Mouse (Mus musculus) limb, embryonic 13.5 days (tissue): ENCODE data around the gene St5. TPM values are rescaled to one million over a fixed set of nuclear protein-coding genes. Genes with fewer than 3 reads are reported as not detected.

ENCODE experiments used
- ATAC-seq: fragments of 200-750 bp; cut with Nextera tagmentation; 2 replicates; pipeline ENCODE4 v1.8.0; 2017; ENCODE audit warnings: low read depth, moderate number of reproducible peaks, moderate TSS enrichment; ENCODE audit not compliant: low FRiP score
- H3K27ac ChIP-seq: fragments of 300-500 bp; sonication (generic); 2 replicates; pipeline ENCODE4 v1.5.1; 2015; ENCODE audit warnings: inconsistent platforms, mild to moderate bottlenecking, moderate library complexity
- H3K27me3 ChIP-seq: fragments of 300-500 bp; sonication (generic); 2 replicates; pipeline ENCODE4 v1.6.1; 2015; ENCODE audit warnings: mild to moderate bottlenecking, inconsistent platforms
- H3K36me3 ChIP-seq: fragments of 300-500 bp; sonication (generic); 2 replicates; pipeline ENCODE4 v1.6.1; 2015; ENCODE audit warnings: inconsistent platforms, mild to moderate bottlenecking, moderate library complexity
- H3K4me1 ChIP-seq: fragments of 300-500 bp; sonication (generic); 2 replicates; pipeline ENCODE4 v1.6.1; 2015; ENCODE audit warnings: inconsistent platforms
- H3K4me2 ChIP-seq: fragments of 300-500 bp; sonication (generic); replicated peaks from 2 replicates; pipeline ENCODE4 v1.6.1; 2015; ENCODE audit warnings: inconsistent platforms, mild to moderate bottlenecking, moderate library complexity
- H3K4me3 ChIP-seq: fragments of 300-500 bp; sonication (generic); 2 replicates; pipeline ENCODE4 v1.5.1; 2015; ENCODE audit warnings: moderate library complexity, mild to moderate bottlenecking, inconsistent platforms
- H3K9ac ChIP-seq: fragments of 300-500 bp; sonication (generic); 2 replicates; pipeline ENCODE4 v1.6.1; 2015; ENCODE audit warnings: mild to moderate bottlenecking, inconsistent platforms
- H3K9me3 ChIP-seq: fragments of 300-500 bp; sonication (generic); 2 replicates; pipeline ENCODE4 v1.6.1; 2016; ENCODE audit warnings: inconsistent platforms
- WGBS: fragments of 180-500 bp; shearing (Covaris S2); methylation state at CpG from one replicate; pipeline ENCODE4 v1.1.7; 2015; 5-methylcytosine and 5-hydroxymethylcytosine counted together
- polyA plus RNA-seq: library from polyadenylated mRNA; unstranded; fragments of >200 nt; fragmentation: Nextera tagmentation; extraction: Ambion mirVana; gene quantifications from 2 replicates; pipeline ENCODE4 v1.2.1, GENCODE M21; 2015

Gene St5
- polyA plus RNA-seq, 1 experiment from 2014 or later, result 47.3 TPM

DNA sequence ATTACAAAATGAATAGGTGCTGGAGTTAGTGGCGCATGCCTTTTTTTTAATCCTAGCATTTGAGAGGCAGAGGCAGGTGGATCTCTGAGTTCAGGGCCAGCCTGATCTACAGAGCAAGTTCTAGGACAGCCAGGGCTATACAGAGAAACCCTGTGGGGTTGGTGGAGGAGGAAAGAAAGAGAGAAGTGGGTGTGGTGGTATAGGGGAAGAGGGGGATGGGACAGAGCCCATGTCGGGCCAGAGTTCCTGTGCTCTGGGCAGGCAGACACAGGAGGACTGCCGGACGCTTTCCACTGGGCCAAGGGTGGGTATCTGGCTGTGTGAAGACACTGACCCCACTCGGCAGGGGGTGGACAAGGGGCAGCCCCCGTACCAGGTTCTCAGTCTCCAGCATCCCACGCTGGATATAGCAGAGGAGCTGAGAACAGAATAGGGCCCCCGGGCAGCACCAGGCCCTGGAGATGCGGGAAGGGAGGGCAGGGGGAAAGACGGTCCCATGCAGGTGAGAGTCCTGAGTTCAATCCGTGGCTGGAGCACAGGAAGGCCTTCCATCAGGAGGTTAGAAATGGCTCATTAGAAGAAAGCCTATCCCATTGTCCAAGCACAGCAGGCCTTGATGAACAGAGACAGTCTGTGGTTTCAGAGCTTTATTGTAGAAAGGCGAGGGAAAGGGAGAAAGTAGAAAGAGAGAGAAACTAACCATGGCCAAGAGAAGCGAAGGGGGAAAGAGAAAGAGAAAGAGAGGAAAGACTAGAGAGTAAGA, 8.6 kb downstream of the St5 start:
- no peak for ATAC-seq
- WGBS, result 83% methylated on average over 13 of the region's 13 CpGs
- H3K9ac ChIP-seq, result no peak overlapping the region
- no peak overlapping the region for H3K27ac ChIP-seq
- no peak overlapping the region for H3K4me3 ChIP-seq
- no peaks in the 10 kb centered on the region for H3K27me3 ChIP-seq
- H3K4me2 ChIP-seq, result no peak overlapping the region
- no peaks in the 10 kb centered on the region for H3K4me1 ChIP-seq
- no peaks in the 10 kb centered on the region for H3K36me3 ChIP-seq
- no peaks in the 10 kb centered on the region for H3K9me3 ChIP-seq

DNA sequence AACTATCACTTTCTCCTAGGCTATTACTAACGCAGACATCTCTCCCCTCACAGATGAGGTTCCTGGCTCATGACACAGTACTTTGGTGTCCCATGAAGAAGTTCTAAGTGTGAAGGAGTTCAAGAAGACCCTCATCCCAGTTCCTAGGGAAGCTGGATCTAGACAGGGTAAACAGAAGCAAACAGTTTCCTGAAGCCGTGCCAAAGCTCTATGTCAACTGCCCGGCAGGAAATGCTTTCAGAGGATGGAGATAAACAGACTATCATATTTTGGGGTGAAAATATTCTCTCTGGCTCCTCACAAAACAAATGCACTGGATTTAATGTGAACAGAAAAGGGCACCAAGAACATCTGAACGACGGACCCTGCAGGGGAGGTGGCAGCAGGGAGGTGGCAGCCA, 12.4 kb downstream of the St5 start:
- WGBS, result 88% methylated on average over 5 of the region's 5 CpGs
- ATAC-seq, result no peak

DNA sequence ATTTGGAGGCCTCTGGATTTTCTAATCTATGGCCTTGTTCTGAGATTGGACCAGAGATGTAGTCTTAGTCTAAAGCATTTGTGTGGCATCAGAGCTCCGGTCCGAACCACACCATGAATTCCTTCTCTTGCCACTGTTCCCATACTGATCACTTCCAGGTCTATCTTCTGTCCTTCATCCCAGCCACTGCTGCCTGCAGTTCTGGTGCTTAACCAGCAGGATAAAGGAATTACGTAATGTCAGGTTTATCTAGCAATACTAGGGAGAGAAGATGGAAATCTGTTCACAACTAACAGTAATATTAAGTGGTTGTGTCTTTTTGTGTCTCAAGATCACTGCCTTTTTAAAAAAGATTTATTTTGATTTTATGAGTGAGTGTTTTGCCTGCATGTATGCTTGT, 13.3 kb downstream of the St5 start:
- Histone ChIP-seq H3K4me3 (no peak overlapping the region), H3K27me3 (no peaks in the 10 kb centered on the region), H3K4me1 (peaks cover 7% of the 10 kb centered on the region), H3K36me3 (no peaks in the 10 kb centered on the region), H3K9ac (no peak overlapping the region), H3K4me2 (no peak overlapping the region), H3K27ac (no peak overlapping the region), H3K9me3 (no peaks in the 10 kb centered on the region)
- 85% methylated on average over 3 of the region's 3 CpGs for WGBS
- no peak for ATAC-seq

More for the DNA sequence above, 12.4 kb downstream of the St5 start:
- no peak overlapping the region for H3K4me2 ChIP-seq
- H3K9me3 ChIP-seq, result no peaks in the 10 kb centered on the region
- H3K27me3 ChIP-seq, result no peaks in the 10 kb centered on the region
- H3K4me1 ChIP-seq, result peaks cover 7% of the 10 kb centered on the region
- no peaks in the 10 kb centered on the region for H3K36me3 ChIP-seq
- H3K9ac ChIP-seq, result no peak overlapping the region
- H3K27ac ChIP-seq, result no peak overlapping the region
- no peak overlapping the region for H3K4me3 ChIP-seq

DNA sequence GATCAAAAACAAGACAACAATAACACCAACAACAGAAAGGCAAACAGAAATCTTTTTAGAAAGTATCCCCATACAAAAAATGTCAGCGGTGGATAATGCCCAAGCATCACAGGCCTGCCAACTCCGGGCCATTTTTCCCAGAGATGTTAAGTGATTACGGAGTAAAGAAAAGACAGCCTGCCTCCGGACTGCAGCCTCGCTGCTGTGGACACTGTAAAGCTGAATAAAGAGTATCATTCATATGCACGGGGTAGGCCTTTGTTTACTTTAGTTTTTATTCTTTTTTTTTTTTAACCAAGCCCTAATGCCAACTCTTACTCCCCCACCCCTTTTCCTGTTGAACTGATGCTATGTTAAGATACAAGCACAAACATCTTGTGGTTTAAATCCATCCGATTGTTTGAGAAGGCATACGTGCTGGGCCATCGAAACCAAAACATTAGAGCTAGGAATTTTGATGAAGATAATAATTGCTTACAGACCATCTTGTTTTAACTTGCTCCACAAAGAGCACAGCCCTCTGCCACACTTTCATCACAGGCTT, 16.7 kb downstream of the St5 start:
- Histone ChIP-seq H3K4me3 (no peak overlapping the region), H3K9ac (no peak overlapping the region), H3K4me2 (no peak overlapping the region), H3K9me3 (no peaks in the 10 kb centered on the region), H3K27me3 (no peaks in the 10 kb centered on the region), H3K36me3 (no peaks in the 10 kb centered on the region), H3K27ac (no peak overlapping the region), H3K4me1 (peaks cover 7% of the 10 kb centered on the region)
- no peak for ATAC-seq
- WGBS, result 51% methylated on average over 9 of the region's 9 CpGs

DNA sequence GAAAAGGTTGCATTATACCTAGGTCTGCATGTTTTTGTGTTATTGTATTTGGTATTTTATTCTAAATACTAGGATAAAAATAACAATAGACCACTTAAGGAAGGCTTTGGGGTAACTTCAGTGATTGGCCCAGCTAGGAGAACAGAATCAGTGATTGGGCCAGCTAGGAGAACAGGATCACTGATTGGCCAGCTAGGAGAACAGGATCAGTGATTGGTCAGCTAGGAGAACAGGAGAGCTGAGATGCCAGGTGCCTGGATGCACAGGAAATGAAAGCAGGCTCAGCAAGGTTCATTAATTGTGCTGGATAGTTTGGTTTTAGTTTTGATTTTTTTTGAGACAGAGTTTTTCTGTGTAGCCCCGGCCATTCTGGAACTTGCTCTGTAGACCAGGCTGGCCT, 22.5 kb downstream of the St5 start:
- H3K4me3 ChIP-seq, result no peak overlapping the region
- H3K36me3 ChIP-seq, result no peaks in the 10 kb centered on the region
- H3K4me1 ChIP-seq, result no peaks in the 10 kb centered on the region
- H3K27me3 ChIP-seq, result no peaks in the 10 kb centered on the region
- ATAC-seq, result no peak
- no peak overlapping the region for H3K27ac ChIP-seq
- WGBS, result 90% methylated on average over 1 of the region's 1 CpGs
- no peak overlapping the region for H3K9ac ChIP-seq
- no peaks in the 10 kb centered on the region for H3K9me3 ChIP-seq
- H3K4me2 ChIP-seq, result no peak overlapping the region

DNA sequence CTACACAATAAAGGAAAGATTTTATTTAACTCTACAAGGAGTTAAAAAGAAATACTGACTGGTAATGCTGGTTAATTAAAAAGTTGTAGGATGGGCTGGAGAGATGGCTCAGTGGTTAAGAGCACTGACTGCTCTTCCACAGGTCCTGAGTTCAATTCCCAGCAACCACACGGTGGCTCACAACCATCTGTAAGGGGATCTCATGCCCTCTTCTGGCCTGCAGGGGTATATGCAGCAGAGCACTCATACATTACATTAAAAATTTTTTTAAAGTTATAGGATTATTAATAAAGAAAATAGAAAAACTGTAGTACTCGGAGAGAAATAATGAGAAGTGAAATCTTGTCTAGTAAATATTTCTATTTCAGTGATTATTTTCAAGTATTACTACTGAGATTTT, 23.1 kb downstream of the St5 start:
- WGBS, result 91% methylated on average over 2 of the region's 2 CpGs
- no peak overlapping the region for H3K4me2 ChIP-seq
- no peaks in the 10 kb centered on the region for H3K27me3 ChIP-seq

DNA sequence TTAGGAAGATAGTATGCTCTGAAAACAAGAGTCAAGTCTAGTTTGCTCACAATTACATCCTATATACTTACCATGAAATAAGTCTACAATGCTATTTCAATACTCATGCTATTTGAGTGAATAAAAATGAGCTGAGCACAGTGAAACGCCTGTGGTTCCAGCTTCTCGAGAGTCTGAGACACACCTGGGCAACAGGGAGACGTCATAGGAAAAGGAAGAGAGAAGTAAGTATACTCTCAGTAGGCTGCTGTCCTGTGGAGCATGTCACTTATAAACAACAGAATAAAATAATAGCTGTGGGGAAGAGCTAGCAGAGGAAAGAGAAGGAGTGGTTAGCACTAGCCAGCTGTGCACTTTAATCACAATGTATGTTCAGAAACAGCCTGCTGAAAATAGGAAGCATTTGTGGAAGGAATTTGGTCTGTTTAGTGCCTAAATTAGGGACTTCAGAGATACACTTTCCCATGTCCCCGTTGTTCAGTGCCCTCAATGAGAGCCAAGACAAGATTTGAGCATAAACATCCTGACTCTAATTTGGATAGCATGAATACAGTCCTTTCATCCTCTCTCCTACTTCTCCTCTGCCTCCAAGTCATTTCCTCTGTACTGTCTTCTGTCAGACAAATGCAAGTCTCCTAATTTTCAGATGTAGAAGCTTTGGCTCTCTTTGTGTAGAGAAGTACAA, 28.3 kb downstream of the St5 start:
- H3K27me3 ChIP-seq, result no peaks in the 10 kb centered on the region
- no peaks in the 10 kb centered on the region for H3K36me3 ChIP-seq
- H3K4me3 ChIP-seq, result no peak overlapping the region
- H3K9me3 ChIP-seq, result no peaks in the 10 kb centered on the region
- H3K9ac ChIP-seq, result no peak overlapping the region
- H3K4me1 ChIP-seq, result peaks cover 17% of the 10 kb centered on the region
- 51% methylated on average over 4 of the region's 4 CpGs for WGBS
- no peak overlapping the region for H3K27ac ChIP-seq
- ATAC-seq, result no peak
- no peak overlapping the region for H3K4me2 ChIP-seq

More for the DNA sequence above, 23.1 kb downstream of the St5 start:
- no peaks in the 10 kb centered on the region for H3K36me3 ChIP-seq
- H3K4me3 ChIP-seq, result no peak overlapping the region
- H3K4me1 ChIP-seq, result no peaks in the 10 kb centered on the region
- H3K27ac ChIP-seq, result no peak overlapping the region
- no peaks in the 10 kb centered on the region for H3K9me3 ChIP-seq
- ATAC-seq, result no peak
- no peak overlapping the region for H3K9ac ChIP-seq

DNA sequence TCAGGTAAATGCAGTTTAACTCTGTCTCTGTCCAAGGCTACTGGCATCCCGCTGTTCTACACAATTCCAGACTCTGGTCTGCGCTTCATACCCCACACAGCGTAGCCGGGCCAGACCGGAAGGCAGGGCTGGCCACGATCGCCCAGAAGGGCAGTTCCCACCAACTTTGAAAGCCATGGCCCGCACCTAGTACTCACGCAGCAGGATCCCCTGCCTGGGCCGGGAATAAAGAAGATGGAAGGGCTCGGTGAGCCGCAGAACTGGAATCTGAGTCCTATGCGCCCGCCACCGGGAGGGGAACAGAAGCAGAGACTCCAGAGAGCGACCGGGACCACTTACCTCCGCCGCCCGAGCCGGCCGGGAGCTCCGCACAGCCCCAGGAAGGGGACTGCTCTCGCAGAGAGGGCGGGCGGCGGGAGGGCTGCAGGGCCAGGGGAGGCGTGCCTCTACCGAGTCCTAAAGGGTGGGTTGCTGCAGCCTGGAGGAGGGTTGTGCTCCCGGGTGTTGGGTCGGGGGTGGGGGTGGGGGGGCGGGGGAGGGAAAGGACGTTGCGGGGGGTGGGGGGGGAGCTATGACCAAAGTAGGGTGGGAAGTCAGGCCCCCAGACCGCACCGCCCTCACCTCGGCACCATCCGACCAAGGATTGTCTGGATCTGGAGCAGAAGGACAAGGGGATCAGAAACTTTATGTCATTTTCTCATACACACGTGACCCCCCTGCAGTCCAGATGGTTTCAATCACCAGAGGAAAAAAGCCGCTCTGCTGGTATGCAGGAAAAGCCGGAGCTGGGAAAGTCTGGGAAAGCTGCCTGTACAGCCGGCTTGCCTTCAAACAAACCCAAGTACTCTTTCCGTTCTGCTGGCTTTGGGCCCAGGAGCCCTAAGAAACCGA, 31.6 kb downstream of the St5 start:
- peak; percentile 97 for ATAC-seq
- Histone ChIP-seq H3K27ac (peak overlapping the region; percentile 99), H3K9ac (peak overlapping the region; percentile 88), H3K4me2 (peak overlapping the region; percentile 73), H3K4me1 (peaks cover 34% of the 10 kb centered on the region), H3K27me3 (no peaks in the 10 kb centered on the region), H3K4me3 (peak overlapping the region; percentile 77), H3K36me3 (no peaks in the 10 kb centered on the region), H3K9me3 (no peaks in the 10 kb centered on the region)
- under 1% methylated on average over 37 of the region's 44 CpGs for WGBS

DNA sequence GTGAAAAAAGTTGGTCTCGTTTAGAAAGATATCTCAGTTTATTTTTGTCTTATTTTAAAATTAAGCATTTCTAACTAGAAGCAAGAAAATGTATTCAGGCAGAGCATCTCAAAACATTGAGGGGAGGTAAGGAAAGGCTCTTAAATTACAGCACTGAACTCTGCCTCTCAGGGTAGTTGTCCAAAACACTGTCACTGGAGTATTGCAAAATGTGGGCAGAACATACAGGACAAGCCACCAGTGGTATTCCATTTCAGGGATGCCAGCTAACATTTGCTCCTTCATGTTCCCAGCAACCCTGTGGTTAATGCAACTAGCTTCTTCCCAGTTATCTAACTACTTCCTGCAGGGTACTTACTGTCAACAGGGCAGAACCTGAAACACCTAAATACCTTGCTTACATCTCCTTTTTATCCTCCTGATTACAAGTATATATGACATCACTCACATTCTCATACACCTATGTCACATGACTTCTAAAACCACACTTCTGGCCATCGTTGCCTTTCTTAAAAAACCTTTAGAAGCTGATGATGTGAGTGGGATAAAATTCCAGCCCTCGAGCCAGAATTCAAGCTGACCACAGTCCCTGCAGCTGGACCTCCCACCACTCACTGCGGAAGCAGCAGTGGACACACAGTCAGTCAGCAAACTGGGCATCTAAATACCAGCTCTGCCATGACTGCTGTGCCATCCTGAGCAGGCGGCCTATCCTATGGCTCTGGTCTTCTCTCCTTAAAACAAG, 33.8 kb downstream of the St5 start:
- H3K4me3 ChIP-seq, result peak overlapping the region; percentile 11

DNA sequence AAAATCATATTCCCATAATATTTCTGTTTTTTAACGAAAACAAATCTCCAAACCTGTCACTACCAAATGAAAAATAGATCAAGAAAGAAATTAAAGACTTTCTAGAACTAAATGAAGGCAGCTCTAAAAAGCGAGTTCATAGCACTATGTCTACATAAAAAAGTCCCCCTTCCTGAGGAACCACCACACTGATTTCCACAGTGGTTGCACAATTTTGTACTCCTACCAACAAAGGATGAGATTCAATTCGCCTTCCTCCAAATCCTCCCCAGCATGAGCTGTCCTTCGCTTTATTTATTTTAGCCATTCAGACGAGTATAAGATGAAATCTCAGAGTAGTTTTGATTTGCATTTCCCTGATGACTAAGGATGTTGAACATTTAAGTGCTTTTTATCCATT, 36.7 kb downstream of the St5 start:
- Histone ChIP-seq H3K4me1 (peaks cover 27% of the 10 kb centered on the region), H3K27ac (no peak overlapping the region), H3K27me3 (no peaks in the 10 kb centered on the region), H3K9ac (no peak overlapping the region), H3K4me2 (no peak overlapping the region), H3K9me3 (no peaks in the 10 kb centered on the region), H3K4me3 (no peak overlapping the region), H3K36me3 (no peaks in the 10 kb centered on the region)
- WGBS, result 86% methylated on average over 5 of the region's 5 CpGs
- no peak for ATAC-seq

More for the DNA sequence above, 33.8 kb downstream of the St5 start:
- H3K36me3 ChIP-seq, result no peaks in the 10 kb centered on the region
- H3K4me1 ChIP-seq, result peaks cover 34% of the 10 kb centered on the region
- H3K9ac ChIP-seq, result 0 out of 2 replicates have a peak overlapping the region, but pooled peaks have one; percentile 21
- peak overlapping the region; percentile 73 for H3K4me2 ChIP-seq
- 65% methylated on average over 5 of the region's 5 CpGs for WGBS
- no peak overlapping the region for H3K27ac ChIP-seq
- H3K27me3 ChIP-seq, result no peaks in the 10 kb centered on the region
- no peak for ATAC-seq
- H3K9me3 ChIP-seq, result no peaks in the 10 kb centered on the region

DNA sequence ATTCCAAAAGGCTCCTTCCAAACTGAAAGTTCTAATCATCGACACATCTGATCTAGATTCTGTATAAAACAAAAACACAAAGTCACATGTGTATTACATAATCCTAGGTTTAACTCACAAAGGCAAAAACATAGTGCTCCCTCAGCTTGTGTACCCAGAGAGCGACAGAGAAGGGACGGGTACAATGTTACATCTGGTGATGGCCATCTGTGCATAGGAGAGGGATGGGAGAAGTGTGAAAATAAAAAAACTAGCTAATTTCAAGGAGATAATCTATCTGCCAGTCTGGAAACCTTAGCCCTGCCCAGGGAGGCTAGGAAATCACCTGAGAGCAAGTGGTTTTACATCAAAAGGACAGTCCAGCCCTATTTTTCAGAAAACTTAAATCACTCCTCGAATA, 40.8 kb downstream of the St5 start:
- H3K4me1 ChIP-seq, result peaks cover 7% of the 10 kb centered on the region; the same call in 1 of the 2 replicates
- H3K27ac ChIP-seq, result no peak overlapping the region
- H3K9ac ChIP-seq, result no peak overlapping the region
- no peak overlapping the region for H3K4me3 ChIP-seq
- H3K9me3 ChIP-seq, result no peaks in the 10 kb centered on the region
- H3K27me3 ChIP-seq, result no peaks in the 10 kb centered on the region
- no peak overlapping the region for H3K4me2 ChIP-seq
- ATAC-seq, result no peak
- WGBS, result 73% methylated on average over 4 of the region's 4 CpGs
- no peaks in the 10 kb centered on the region for H3K36me3 ChIP-seq
